Mouse (Mus musculus): Measurements from ENCODE around the gene Podn. TPM values are rescaled to one million over a fixed set of nuclear protein-coding genes. Genes with fewer than 3 reads are reported as not detected.

Podn gene
- polyA plus RNA-seq, 2 experiments = 0.25 to 0.66 TPM

DNA sequence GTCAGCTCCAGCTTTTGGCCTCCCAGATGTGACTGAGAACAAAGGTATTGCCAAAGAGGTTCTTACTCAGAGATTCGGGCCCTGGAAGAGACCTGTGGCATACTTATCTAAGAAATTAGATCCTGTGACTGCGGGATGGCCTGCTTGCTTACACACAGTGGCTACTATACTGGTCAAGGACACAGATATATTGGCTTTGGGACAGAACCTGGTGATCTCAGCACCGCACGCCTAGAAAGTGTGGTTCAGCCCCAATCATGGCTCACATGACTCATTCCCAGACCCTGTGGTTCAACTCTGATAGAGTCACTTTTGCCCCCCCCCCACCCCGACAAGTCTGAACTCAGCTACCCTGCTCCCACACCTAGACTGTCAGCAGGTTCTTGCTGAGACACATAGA, 40.7 kb upstream of the Podn start:
- Histone ChIP-seq H3K27ac (no peak overlapping the region), H3K4me1 (replicated peaks; ENCODE audit: control insufficient read depth in 2 of 2, insufficient read depth in 2 of 2, low read length in 1 of 2) (no peaks in the 10 kb centered on the region), H3K4me2 (ENCODE audit: low read depth) (no peak overlapping the region), H3K36me3 (replicated peaks; ENCODE audit: control insufficient read depth, insufficient read depth, low read depth) (no peaks in the 10 kb centered on the region), H3K4me3 (ENCODE audit: insufficient read depth in 1 of 2, low read depth in 2 of 2, low read length in 2 of 2) (no peak overlapping the region), H3K9me3 (ENCODE audit: control insufficient read depth, low read length) (no peaks in the 10 kb centered on the region), H3K27me3 (ENCODE audit: control insufficient read depth, insufficient read depth, low read length) (no peaks in the 10 kb centered on the region), H3K9ac (replicated peaks) (no peak overlapping the region)
- ATAC-seq (ENCODE audit: insufficient read depth) = no peak
- WGBS (ENCODE audit: insufficient replicate concordance) = 62% methylated on average over 5 of the region's 5 CpGs
- no peak for TF ChIP-seq CTCF (IDR thresholded peaks at IDR 0.05; ENCODE audit: low read depth)
- no peak for DNase-seq (ENCODE audit: low read depth in 3 of 3, low spot score in 3 of 3)

DNA sequence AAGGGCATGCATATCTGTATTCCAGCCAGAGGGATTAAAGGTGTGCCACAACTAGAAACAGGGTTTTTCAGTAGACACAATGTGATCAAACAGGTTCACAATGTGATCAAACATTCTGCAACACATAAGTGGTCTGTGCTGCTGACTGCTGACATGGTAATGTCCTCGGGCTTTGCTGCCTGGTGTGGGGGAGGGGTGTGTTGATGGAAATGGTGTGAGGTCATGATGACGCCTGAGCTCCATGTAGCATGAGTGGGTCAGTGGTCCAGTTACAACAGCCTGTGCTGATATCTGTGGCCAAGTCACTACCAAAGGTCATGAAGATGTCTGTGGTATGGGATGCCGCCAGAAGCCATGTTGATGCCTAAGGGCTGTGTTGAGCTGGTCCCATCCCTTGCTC, 34.2 kb upstream of the Podn start:
- ATAC-seq (ENCODE audit: insufficient read depth) = no peak
- TF ChIP-seq EP300 (IDR thresholded peaks at IDR 0.05; ENCODE audit: low read depth) (no peak), CTCF (IDR thresholded peaks at IDR 0.05; ENCODE audit: low read depth) (no peak)
- H3K9me3 ChIP-seq (ENCODE audit: control insufficient read depth, low read length) = no peaks in the 10 kb centered on the region
- no peak for DNase-seq (ENCODE audit: low read depth in 3 of 3, low spot score in 3 of 3)
- H3K27ac ChIP-seq = no peak overlapping the region
- H3K36me3 ChIP-seq (replicated peaks; ENCODE audit: control insufficient read depth, insufficient read depth, low read depth) = no peaks in the 10 kb centered on the region
- H3K4me3 ChIP-seq (ENCODE audit: insufficient read depth in 1 of 2, low read depth in 2 of 2, low read length in 2 of 2) = no peak overlapping the region
- no peak overlapping the region for H3K4me2 ChIP-seq (ENCODE audit: low read depth)
- 71% methylated on average over 3 of the region's 3 CpGs for WGBS (ENCODE audit: insufficient replicate concordance)
- H3K4me1 ChIP-seq (replicated peaks; ENCODE audit: control insufficient read depth in 2 of 2, insufficient read depth in 2 of 2, low read length in 1 of 2) = no peaks in the 10 kb centered on the region
- no peak overlapping the region for H3K9ac ChIP-seq (replicated peaks)
- no peaks in the 10 kb centered on the region for H3K27me3 ChIP-seq (ENCODE audit: control insufficient read depth, insufficient read depth, low read length)

DNA sequence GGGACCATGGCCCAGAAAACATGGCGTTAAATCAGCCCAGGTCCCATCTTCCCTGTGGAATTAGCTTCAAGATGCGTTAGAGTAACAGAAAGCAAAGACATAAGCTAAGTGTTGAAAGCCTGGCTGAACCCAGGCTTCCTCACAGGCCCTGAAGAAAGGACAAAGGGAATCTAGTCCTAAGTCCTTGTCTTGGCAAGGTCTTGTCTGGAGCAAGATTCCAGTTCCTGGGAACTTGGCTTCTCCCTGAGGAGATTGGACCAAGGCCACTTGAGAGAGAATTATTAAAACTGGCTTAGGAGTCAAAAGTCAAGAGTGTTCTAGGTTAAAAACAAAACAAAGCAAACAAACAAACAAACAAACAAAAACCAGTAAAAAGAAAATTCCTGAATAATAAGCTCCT, 32.1 kb upstream of the Podn start:
- H3K4me3 ChIP-seq (ENCODE audit: insufficient read depth in 1 of 2, low read depth in 2 of 2, low read length in 2 of 2) = no peak overlapping the region
- no peaks in the 10 kb centered on the region for H3K27me3 ChIP-seq (ENCODE audit: control insufficient read depth, insufficient read depth, low read length)
- TF ChIP-seq EP300 (IDR thresholded peaks at IDR 0.05; ENCODE audit: low read depth) = no peak
- TF ChIP-seq CTCF (IDR thresholded peaks at IDR 0.05; ENCODE audit: low read depth) = no peak
- H3K9me3 ChIP-seq (ENCODE audit: control insufficient read depth, low read length) = no peaks in the 10 kb centered on the region
- 64% methylated on average over 2 of the region's 2 CpGs for WGBS (ENCODE audit: insufficient replicate concordance)
- no peaks in the 10 kb centered on the region for H3K4me1 ChIP-seq (replicated peaks; ENCODE audit: control insufficient read depth in 2 of 2, insufficient read depth in 2 of 2, low read length in 1 of 2)
- no peak for ATAC-seq (ENCODE audit: insufficient read depth)
- DNase-seq (ENCODE audit: low read depth in 3 of 3, low spot score in 3 of 3) = no peak
- H3K9ac ChIP-seq (replicated peaks) = no peak overlapping the region
- no peak overlapping the region for H3K27ac ChIP-seq
- H3K4me2 ChIP-seq (ENCODE audit: low read depth) = no peak overlapping the region
- no peaks in the 10 kb centered on the region for H3K36me3 ChIP-seq (replicated peaks; ENCODE audit: control insufficient read depth, insufficient read depth, low read depth)

DNA sequence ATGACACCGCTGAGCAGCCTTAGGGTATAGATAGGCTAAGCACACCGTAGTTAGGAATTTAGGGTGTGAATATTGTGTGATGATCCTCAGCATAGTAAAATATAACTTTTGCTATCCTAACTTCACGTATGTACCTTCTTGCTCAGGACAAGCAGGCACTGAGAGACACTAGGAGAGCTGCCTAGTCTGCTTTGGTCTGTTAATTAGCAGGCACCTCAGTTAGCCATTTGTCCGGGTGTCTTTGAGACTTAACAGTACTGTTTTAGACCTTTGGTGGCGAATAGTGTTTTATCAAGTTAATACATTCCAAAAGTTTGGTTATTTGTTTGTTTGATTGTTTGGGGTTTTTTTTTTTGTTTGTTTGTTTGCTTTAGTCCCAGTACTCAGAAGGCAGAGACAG, 31.3 kb upstream of the Podn start:
- Histone ChIP-seq H3K4me2 (ENCODE audit: low read depth) (no peak overlapping the region), H3K4me3 (ENCODE audit: insufficient read depth in 1 of 2, low read depth in 2 of 2, low read length in 2 of 2) (no peak overlapping the region), H3K9me3 (ENCODE audit: control insufficient read depth, low read length) (no peaks in the 10 kb centered on the region), H3K9ac (replicated peaks) (no peak overlapping the region), H3K27me3 (ENCODE audit: control insufficient read depth, insufficient read depth, low read length) (no peaks in the 10 kb centered on the region), H3K27ac (no peak overlapping the region), H3K36me3 (replicated peaks; ENCODE audit: control insufficient read depth, insufficient read depth, low read depth) (no peaks in the 10 kb centered on the region), H3K4me1 (replicated peaks; ENCODE audit: control insufficient read depth in 2 of 2, insufficient read depth in 2 of 2, low read length in 1 of 2) (no peaks in the 10 kb centered on the region)
- 74% methylated on average over 5 of the region's 5 CpGs for WGBS (ENCODE audit: insufficient replicate concordance)
- TF ChIP-seq EP300 (IDR thresholded peaks at IDR 0.05; ENCODE audit: low read depth) = no peak
- DNase-seq (ENCODE audit: low read depth in 3 of 3, low spot score in 3 of 3) = no peak
- ATAC-seq (ENCODE audit: insufficient read depth) = no peak

DNA sequence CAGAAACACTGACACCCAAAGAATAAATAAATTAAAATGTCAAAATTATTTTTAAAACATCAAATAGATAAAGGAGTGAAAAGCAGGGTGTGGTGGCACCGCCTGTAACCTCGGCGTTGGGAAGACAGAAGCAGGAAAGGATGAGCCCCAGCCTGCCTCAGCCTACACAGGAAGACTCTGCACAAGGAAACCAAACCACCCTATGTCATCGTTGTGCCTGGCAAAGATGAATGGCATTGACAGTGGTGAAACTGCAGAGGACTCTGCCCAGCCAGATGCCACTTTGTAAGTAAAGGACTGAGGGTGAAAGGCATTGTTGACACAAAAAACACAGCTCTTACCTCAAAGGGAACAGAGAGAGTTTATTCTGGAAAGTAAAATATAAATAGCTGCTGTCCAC, 30.0 kb upstream of the Podn start:
- no peak for ATAC-seq (ENCODE audit: insufficient read depth)
- WGBS (ENCODE audit: insufficient replicate concordance) = 63% methylated on average over 4 of the region's 4 CpGs

DNA sequence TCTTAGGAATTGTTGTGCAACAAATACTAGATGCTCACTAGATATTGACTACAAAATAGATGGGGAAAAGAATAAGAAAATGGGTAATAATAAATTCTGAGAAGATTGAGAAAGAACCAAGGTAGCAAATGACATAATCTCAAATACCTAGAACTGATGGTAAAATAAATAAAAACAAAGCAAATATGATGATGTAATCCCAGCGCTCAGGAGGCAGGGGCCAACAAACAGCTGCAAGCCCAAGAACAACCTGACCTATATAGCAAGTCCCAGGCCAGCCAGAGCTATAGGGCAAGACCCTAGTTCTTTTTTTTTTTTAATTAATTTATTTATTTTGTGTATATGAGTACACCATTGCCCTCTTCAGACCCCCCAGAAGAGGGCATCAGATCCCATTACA, 27.9 kb upstream of the Podn start:
- Histone ChIP-seq H3K9me3 (ENCODE audit: control insufficient read depth, low read length) (no peaks in the 10 kb centered on the region), H3K27ac (no peak overlapping the region), H3K4me2 (ENCODE audit: low read depth) (no peak overlapping the region), H3K4me1 (replicated peaks; ENCODE audit: control insufficient read depth in 2 of 2, insufficient read depth in 2 of 2, low read length in 1 of 2) (no peaks in the 10 kb centered on the region), H3K4me3 (ENCODE audit: insufficient read depth in 1 of 2, low read depth in 2 of 2, low read length in 2 of 2) (no peak overlapping the region), H3K36me3 (replicated peaks; ENCODE audit: control insufficient read depth, insufficient read depth, low read depth) (no peaks in the 10 kb centered on the region), H3K27me3 (ENCODE audit: control insufficient read depth, insufficient read depth, low read length) (no peaks in the 10 kb centered on the region), H3K9ac (replicated peaks) (no peak overlapping the region)
- WGBS (ENCODE audit: insufficient replicate concordance) = 81% methylated on average over 1 of the region's 1 CpGs
- DNase-seq (ENCODE audit: low read depth in 3 of 3, low spot score in 3 of 3) (no peak), ATAC-seq (ENCODE audit: insufficient read depth) (no peak)
- TF ChIP-seq EP300 (IDR thresholded peaks at IDR 0.05; ENCODE audit: low read depth) = no peak
- TF ChIP-seq CTCF (IDR thresholded peaks at IDR 0.05; ENCODE audit: low read depth) = no peak

More for the DNA sequence above, 30.0 kb upstream of the Podn start:
- Histone ChIP-seq H3K4me2 (ENCODE audit: low read depth) (no peak overlapping the region), H3K9ac (replicated peaks) (no peak overlapping the region), H3K27ac (no peak overlapping the region), H3K27me3 (ENCODE audit: control insufficient read depth, insufficient read depth, low read length) (no peaks in the 10 kb centered on the region), H3K4me1 (replicated peaks; ENCODE audit: control insufficient read depth in 2 of 2, insufficient read depth in 2 of 2, low read length in 1 of 2) (no peaks in the 10 kb centered on the region), H3K4me3 (ENCODE audit: insufficient read depth in 1 of 2, low read depth in 2 of 2, low read length in 2 of 2) (no peak overlapping the region), H3K9me3 (ENCODE audit: control insufficient read depth, low read length) (no peaks in the 10 kb centered on the region), H3K36me3 (replicated peaks; ENCODE audit: control insufficient read depth, insufficient read depth, low read depth) (no peaks in the 10 kb centered on the region)
- DNase-seq (ENCODE audit: low read depth in 3 of 3, low spot score in 3 of 3) = no peak
- TF ChIP-seq CTCF (IDR thresholded peaks at IDR 0.05; ENCODE audit: low read depth) (no peak), EP300 (IDR thresholded peaks at IDR 0.05; ENCODE audit: low read depth) (no peak)

Measured in liver, embryonic 14.5 days (tissue).